In genomic region chr2:120619538-120619937, GRCm38 (mm10) we compare ENCODE assay signal across 16 mouse cellular contexts. TPM values are rescaled to one million over a fixed set of nuclear protein-coding genes. Genes with fewer than 3 reads are reported as not detected.
DNase-seq lines count a peak whose midpoint lies in the region; ATAC-seq and TF ChIP-seq lines count a peak whose summit lies in the region.
"Had no signal": no experiment of that assay in that cellular context is flagged by ENCODE, and none has a peak within 500 bp of the region (broad histone marks: within the 10 kb centered on the region; RNA-seq: fewer than 3 reads in every experiment).

No protein-coding gene starts in this region.

- WGBS in liver, embryonic 14.5 days (ENCODE audit: insufficient replicate concordance) = 96% methylated on average over 1 of the region's 1 CpGs
- WGBS in liver, embryonic 11.5 days = 97% methylated on average over 1 of the region's 1 CpGs
- 100% methylated on average over 1 of the region's 1 CpGs for WGBS in small intestine, adult 2 months

- no peaks in the 10 kb centered on the region for H3K4me1 ChIP-seq in liver, embryonic 14.5 days (replicated peaks; ENCODE audit: control insufficient read depth in 2 of 2, insufficient read depth in 2 of 2, low read length in 1 of 2)
- H3K4me1 ChIP-seq in liver, embryonic 11.5 days (replicated peaks; ENCODE audit: control insufficient read depth, insufficient read depth, low read length) = no peaks in the 10 kb centered on the region
- H3K4me1 ChIP-seq in small intestine, adult 2 months (ENCODE audit: control insufficient read depth, insufficient read depth, insufficient read length, low read length) = peaks cover 15% of the 10 kb centered on the region; the same call in 1 of the 2 replicates
- H3K4me1 ChIP-seq: forebrain, embryonic 15.5 days; kidney, embryonic 15.5 days; neural tube, embryonic 15.5 days; stomach, embryonic 15.5 days had no signal

- intact Hi-C loops in gastrocnemius, adult 2 months (cut with DNase I) = no loop called here

- H3K27me3 ChIP-seq in liver, embryonic 14.5 days (ENCODE audit: control insufficient read depth, insufficient read depth, low read length) = no peaks in the 10 kb centered on the region
- H3K27me3 ChIP-seq in liver, embryonic 11.5 days (replicated peaks; ENCODE audit: control insufficient read depth, insufficient read depth, low read length) = no peaks in the 10 kb centered on the region
- H3K27me3 ChIP-seq in small intestine, adult 2 months (ENCODE audit: control insufficient read depth, insufficient read depth, low read length) = no peaks in the 10 kb centered on the region
- H3K27me3 ChIP-seq: forebrain, embryonic 15.5 days; kidney, embryonic 15.5 days; neural tube, embryonic 15.5 days; stomach, embryonic 15.5 days had no signal

- H3K4me2 ChIP-seq in liver, embryonic 14.5 days (ENCODE audit: low read depth) = no peak overlapping the region
- no peak overlapping the region for H3K4me2 ChIP-seq in liver, embryonic 11.5 days
- H3K4me2 ChIP-seq: forebrain, embryonic 15.5 days; kidney, embryonic 15.5 days; neural tube, embryonic 15.5 days; stomach, embryonic 15.5 days had no signal

- H3K9ac ChIP-seq in liver, embryonic 14.5 days (replicated peaks) = no peak overlapping the region
- no peak overlapping the region for H3K9ac ChIP-seq in liver, embryonic 11.5 days (ENCODE audit: low read depth, low read length)
- H3K9ac ChIP-seq: forebrain, embryonic 15.5 days; kidney, embryonic 15.5 days; neural tube, embryonic 15.5 days; stomach, embryonic 15.5 days had no signal

- no peak for TF ChIP-seq EP300 in liver, embryonic 14.5 days (IDR thresholded peaks at IDR 0.05; ENCODE audit: low read depth)

- ATAC-seq in liver, embryonic 14.5 days (ENCODE audit: insufficient read depth) = no peak
- no peak for ATAC-seq in liver, embryonic 11.5 days (replicated peaks; ENCODE audit: low FRiP score)
- ATAC-seq: forebrain, embryonic 15.5 days; hindbrain, embryonic 16.5 days had no signal

- no peak for DNase-seq in gastrocnemius, adult 2 months
- no peak for DNase-seq in gastrocnemius, adult 18-20 months (ENCODE audit: low spot score)
- no peak for DNase-seq in liver, embryonic 14.5 days (ENCODE audit: low read depth in 3 of 3, low spot score in 3 of 3)
- DNase-seq in liver, embryonic 11.5 days (ENCODE audit: low spot score) = no peak
- peak; percentile 14 for DNase-seq in ES-CJ7 (ENCODE audit: low read depth, low spot score)
- no peak for DNase-seq in gastrocnemius, postnatal 4 days (ENCODE audit: low spot score in 2 of 2)
- no peak for DNase-seq in natural killer cell, adult 2 months (ENCODE audit: low spot score in 2 of 2)
- DNase-seq: cerebellum, adult 11-12 months; liver; thymus, postnatal 25 days had no signal

- H3K9me3 ChIP-seq in liver, embryonic 14.5 days (ENCODE audit: control insufficient read depth, low read length) = no peaks in the 10 kb centered on the region
- no peaks in the 10 kb centered on the region for H3K9me3 ChIP-seq in liver, embryonic 11.5 days (ENCODE audit: control insufficient read depth, low read length)
- H3K9me3 ChIP-seq: forebrain, embryonic 15.5 days; kidney, embryonic 15.5 days; neural tube, embryonic 15.5 days; stomach, embryonic 15.5 days had no signal

- peak; percentile 38 for TF ChIP-seq CTCF in gastrocnemius, adult 2 months (IDR thresholded peaks at IDR 0.05)
- peak; percentile 59 for TF ChIP-seq CTCF in liver, embryonic 14.5 days (IDR thresholded peaks at IDR 0.05; ENCODE audit: low read depth)
- peak; percentile 48; the same call in 1 of the 2 replicates for TF ChIP-seq CTCF in small intestine, adult 2 months (IDR thresholded peaks at IDR 0.05; ENCODE audit: extremely low read depth, insufficient read length, insufficient replicate concordance, low read depth, low read length)

- no peak overlapping the region for H3K4me3 ChIP-seq in gastrocnemius, adult 2 months
- no peak overlapping the region for H3K4me3 ChIP-seq in liver, embryonic 14.5 days (ENCODE audit: insufficient read depth in 1 of 2, low read depth in 2 of 2, low read length in 2 of 2)
- no peak overlapping the region for H3K4me3 ChIP-seq in liver, embryonic 11.5 days (ENCODE audit: low read depth, low read length)
- no peak overlapping the region for H3K4me3 ChIP-seq in small intestine, adult 2 months (ENCODE audit: low read depth, low read length)
- H3K4me3 ChIP-seq: forebrain, embryonic 15.5 days; kidney, embryonic 15.5 days; neural tube, embryonic 15.5 days; stomach, embryonic 15.5 days had no signal

- H3K36me3 ChIP-seq in liver, embryonic 14.5 days (replicated peaks; ENCODE audit: control insufficient read depth, insufficient read depth, low read depth) = peaks cover 31% of the 10 kb centered on the region
- H3K36me3 ChIP-seq in liver, embryonic 11.5 days (ENCODE audit: control insufficient read depth, insufficient read depth, low read length) = peaks cover 5% of the 10 kb centered on the region
- peaks cover 16% of the 10 kb centered on the region for H3K36me3 ChIP-seq in small intestine, adult 2 months (ENCODE audit: control insufficient read depth, insufficient read depth, low read length)

- no peak for TF ChIP-seq POLR2A in small intestine, adult 2 months (IDR thresholded peaks at IDR 0.05; ENCODE audit: low read depth, low read length)

- no peak overlapping the region for H3K27ac ChIP-seq in gastrocnemius, adult 2 months
- H3K27ac ChIP-seq in liver, embryonic 14.5 days = no peak overlapping the region
- no peak overlapping the region for H3K27ac ChIP-seq in liver, embryonic 11.5 days (ENCODE audit: low read depth, low read length)
- H3K27ac ChIP-seq in small intestine, adult 2 months (ENCODE audit: insufficient read depth, low read depth, low read length) = no peak overlapping the region
- H3K27ac ChIP-seq: forebrain, embryonic 15.5 days; kidney, embryonic 15.5 days; neural tube, embryonic 15.5 days; stomach, embryonic 15.5 days had no signal

RNA-seq across cellular contexts. Expression of gene Stard9, which starts 9.4 kb away (rescaled TPM):
- total RNA-seq in gastrocnemius, adult 2 months (2021) = 1 to 10 TPM; 3.0 TPM
- total RNA-seq in gastrocnemius, adult 18-20 months (2021) = 1 to 10 TPM; 1.8 to 2.3 TPM
- 1.1 and 1.5 TPM in 2 replicates for polyA plus RNA-seq in liver, embryonic 14.5 days (2012; rRNA removed)
- 0.56 and 0.78 TPM in 2 replicates for polyA plus RNA-seq in liver, embryonic 14.5 days (2014; fragmentation: Nextera tagmentation; extraction: Ambion mirVana)
- 3.0 and 3.5 TPM in 2 replicates for polyA plus RNA-seq in liver, embryonic 11.5 days (2014; fragmentation: Nextera tagmentation; extraction: Ambion mirVana)
- polyA plus RNA-seq in small intestine, adult 2 months (2012; rRNA removed) = 1.2 and 2.1 TPM in 2 replicates
- 10 to 100 TPM; 25.6 to 30.7 TPM for total RNA-seq in gastrocnemius, postnatal 4 days (2021)

RNA-seq across cellular contexts. Expression of gene Lrrc57, which starts 10.2 kb away (rescaled TPM):
- total RNA-seq in gastrocnemius, adult 2 months (2021) = 10 to 100 TPM in 1 of 2 experiments, 1 to 10 TPM in 1; 9.9 to 13.9 TPM
- 10 to 100 TPM; 12.6 to 12.9 TPM for total RNA-seq in gastrocnemius, adult 18-20 months (2021)
- 5.9 and 7.5 TPM in 2 replicates for polyA plus RNA-seq in liver, embryonic 14.5 days (2012; rRNA removed)
- polyA plus RNA-seq in liver, embryonic 14.5 days (2014; fragmentation: Nextera tagmentation; extraction: Ambion mirVana) = 8.6 TPM in 2 replicates
- polyA plus RNA-seq in liver, embryonic 11.5 days (2014; fragmentation: Nextera tagmentation; extraction: Ambion mirVana) = 17.2 and 24.2 TPM in 2 replicates
- polyA plus RNA-seq in small intestine, adult 2 months (2012; rRNA removed) = 4.3 and 13.1 TPM in 2 replicates
- total RNA-seq in gastrocnemius, postnatal 4 days (2021) = 10 to 100 TPM; 11.5 to 13.9 TPM

RNA-seq across cellular contexts. Expression of gene Haus2, which starts 10.4 kb away (rescaled TPM):
- 1 to 10 TPM; 5.7 to 8.6 TPM for total RNA-seq in gastrocnemius, adult 2 months (2021)
- total RNA-seq in gastrocnemius, adult 18-20 months (2021) = 1 to 10 TPM; 6.6 to 6.7 TPM
- polyA plus RNA-seq in liver, embryonic 14.5 days (2012; rRNA removed) = 5.8 and 7.4 TPM in 2 replicates
- 11.4 and 11.6 TPM in 2 replicates for polyA plus RNA-seq in liver, embryonic 14.5 days (2014; fragmentation: Nextera tagmentation; extraction: Ambion mirVana)
- polyA plus RNA-seq in liver, embryonic 11.5 days (2014; fragmentation: Nextera tagmentation; extraction: Ambion mirVana) = 30.6 and 31.2 TPM in 2 replicates
- 0.53 and 1.6 TPM in 2 replicates for polyA plus RNA-seq in small intestine, adult 2 months (2012; rRNA removed)
- 10 to 100 TPM; 10.9 to 11.0 TPM for total RNA-seq in gastrocnemius, postnatal 4 days (2021)

RNA-seq across cellular contexts. Expression of gene Snap23, which starts 52.1 kb away (rescaled TPM):
- total RNA-seq in gastrocnemius, adult 2 months (2021) = 10 to 100 TPM; 42.6 to 57.5 TPM
- total RNA-seq in gastrocnemius, adult 18-20 months (2021) = 10 to 100 TPM; 46.6 to 47.3 TPM
- polyA plus RNA-seq in liver, embryonic 14.5 days (2012; rRNA removed) = 10.7 and 15.6 TPM in 2 replicates
- 23.5 and 23.9 TPM in 2 replicates for polyA plus RNA-seq in liver, embryonic 14.5 days (2014; fragmentation: Nextera tagmentation; extraction: Ambion mirVana)
- 74.2 and 76.5 TPM in 2 replicates for polyA plus RNA-seq in liver, embryonic 11.5 days (2014; fragmentation: Nextera tagmentation; extraction: Ambion mirVana)
- 2.3 and 3.6 TPM in 2 replicates for polyA plus RNA-seq in small intestine, adult 2 months (2012; rRNA removed)
- 10 to 100 TPM; 52.0 to 64.4 TPM for total RNA-seq in gastrocnemius, postnatal 4 days (2021)

RNA-seq across cellular contexts. Expression of gene Zfp106, which starts 55.9 kb away (rescaled TPM):
- 100 to 1,000 TPM; 635 to 796 TPM for total RNA-seq in gastrocnemius, adult 2 months (2021)
- total RNA-seq in gastrocnemius, adult 18-20 months (2021) = 100 to 1,000 TPM; 690 to 739 TPM
- 10.3 and 13.8 TPM in 2 replicates for polyA plus RNA-seq in liver, embryonic 14.5 days (2012; rRNA removed)
- 19.1 and 19.9 TPM in 2 replicates for polyA plus RNA-seq in liver, embryonic 14.5 days (2014; fragmentation: Nextera tagmentation; extraction: Ambion mirVana)
- polyA plus RNA-seq in liver, embryonic 11.5 days (2014; fragmentation: Nextera tagmentation; extraction: Ambion mirVana) = 75.0 and 81.9 TPM in 2 replicates
- 24.0 and 39.1 TPM in 2 replicates for polyA plus RNA-seq in small intestine, adult 2 months (2012; rRNA removed)
- 100 to 1,000 TPM; 170 to 171 TPM for total RNA-seq in gastrocnemius, postnatal 4 days (2021)

Comparison
In these comparisons a context has a peak if more than half of its experiments do, and no peak if none do; other contexts are left out.
1. RNA of gene Stard9, which starts 9.4 kb away (total RNA-seq): 25.6 to 30.7 TPM in gastrocnemius, postnatal 4 days; 3.0 TPM in gastrocnemius, adult 2 months and 1.8 to 2.3 TPM in gastrocnemius, adult 18-20 months; every median in the first group is over 4 times any median in the second.
2. Peak in every context shown above with its lines, with median percentiles within 50 percentile points of each other: CTCF ChIP-seq.